Mouse (Mus musculus) CH12.LX (cell line): ENCODE data around the gene Clcnka.

ENCODE experiments used
- CTCF ChIP-seq, 2 experiments: IDR thresholded peaks in 1 of 2; conservative IDR thresholded peaks in 1 of 2; 2 replicates each; pipeline ENCODE4 v1.5.1; 2011 to 2012; ENCODE audit warnings: low read depth in 2 of 2, low read length in 2 of 2, improper control_type of control experiment in 1 of 2, inconsistent platforms in 1 of 2, mild to moderate bottlenecking in 1 of 2, moderate library complexity in 1 of 2
- E2F4 ChIP-seq: IDR thresholded peaks from 2 replicates; pipeline ENCODE4 v1.6.1; 2011; ENCODE audit warnings: low read depth, low read length, improper control_type of control experiment; ENCODE audit not compliant: insufficient replicate concordance
- EP300 ChIP-seq: IDR thresholded peaks from 2 replicates; pipeline ENCODE4 v1.6.1; 2011; ENCODE audit warnings: low read length, improper control_type of control experiment
- ETS1 ChIP-seq: conservative IDR thresholded peaks from 2 replicates; pipeline ENCODE4 v1.6.1; 2012; ENCODE audit warnings: low read depth, mild to moderate bottlenecking, inconsistent platforms, low read length, improper control_type of control experiment, moderate library complexity
- HCFC1 ChIP-seq: IDR thresholded peaks from 2 replicates; pipeline ENCODE4 v1.6.1; 2012; ENCODE audit warnings: low read depth, mild to moderate bottlenecking, inconsistent platforms, low read length, improper control_type of control experiment
- KAT2A ChIP-seq: IDR thresholded peaks from 2 replicates; pipeline ENCODE4 v1.6.1; 2012; ENCODE audit warnings: low read length, improper control_type of control experiment, inconsistent platforms; ENCODE audit not compliant: insufficient replicate concordance
- MXI1 ChIP-seq: IDR thresholded peaks from 2 replicates; pipeline ENCODE4 v1.6.1; 2011; ENCODE audit warnings: mild to moderate bottlenecking, low read depth, low read length, improper control_type of control experiment
- NELFE ChIP-seq: IDR thresholded peaks from 2 replicates; pipeline ENCODE4 v1.6.1; 2011; ENCODE audit warnings: low read depth, low read length, improper control_type of control experiment
- NRF1 ChIP-seq: IDR thresholded peaks from 2 replicates; pipeline ENCODE4 v1.6.1; 2014; ENCODE audit warnings: low read depth, mild to moderate bottlenecking, inconsistent platforms, low read length, improper control_type of control experiment, moderate library complexity
- POLR2A ChIP-seq: IDR thresholded peaks from 2 replicates; pipeline ENCODE4 v1.6.1; 2011; ENCODE audit warnings: low read depth, mild to moderate bottlenecking, improper control_type of control experiment, low read length
- POLR2AphosphoS2 ChIP-seq: IDR thresholded peaks from 2 replicates; pipeline ENCODE4 v1.6.1; 2011; ENCODE audit warnings: low read depth, low read length, improper control_type of control experiment
- TBP ChIP-seq: conservative IDR thresholded peaks from 2 replicates; pipeline ENCODE4 v1.6.1; 2011; ENCODE audit warnings: low read depth, low read length, improper control_type of control experiment
- TCF12 ChIP-seq: IDR thresholded peaks from 2 replicates; pipeline ENCODE4 v1.6.1; 2014; ENCODE audit warnings: low read depth, mild to moderate bottlenecking, inconsistent platforms, low read length, improper control_type of control experiment
- USF1 ChIP-seq: IDR thresholded peaks from 2 replicates; pipeline ENCODE4 v1.6.1; 2014; ENCODE audit warnings: low read depth, mild to moderate bottlenecking, inconsistent platforms, low read length, improper control_type of control experiment

DNA sequence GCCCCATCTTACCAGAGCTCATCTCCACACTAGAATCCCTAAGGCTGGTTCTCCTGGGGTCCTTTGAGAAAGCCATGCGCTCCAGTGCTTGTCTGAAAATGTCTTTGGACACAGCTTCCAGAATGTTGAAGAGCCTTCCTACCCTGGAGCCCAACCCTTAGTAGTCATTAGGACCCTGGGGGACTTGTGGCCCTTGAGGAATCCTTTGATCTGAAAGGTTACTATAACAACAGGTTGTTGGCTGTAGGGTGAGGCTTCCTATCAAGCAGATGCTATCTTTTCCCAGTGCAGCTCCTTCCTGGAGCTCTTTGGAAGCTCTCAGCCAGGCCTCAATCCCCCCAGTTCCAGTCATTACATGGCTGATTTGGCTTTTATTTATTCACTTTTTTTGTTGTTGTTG lies 37.5 kb upstream of the Clcnka start, which contains the start of gene Srarp:
- TF ChIP-seq KAT2A, result no peak
- TF ChIP-seq CTCF (conservative IDR thresholded peaks at IDR 0.05 in 1 of 2, IDR thresholded peaks at IDR 0.05 in 1 of 2; ENCODE audit: low read depth in 2 of 2, low read length in 2 of 2), result no peak
- no peak for TF ChIP-seq POLR2A
- TF ChIP-seq NRF1, result no peak
- TF ChIP-seq POLR2AphosphoS2, result no peak
- TF ChIP-seq EP300, result no peak
- no peak for TF ChIP-seq TBP
- TF ChIP-seq NELFE, result no peak
- TF ChIP-seq USF1, result no peak
- no peak for TF ChIP-seq HCFC1
- no peak for TF ChIP-seq ETS1
- TF ChIP-seq TCF12, result no peak
- no peak for TF ChIP-seq E2F4
- no peak for TF ChIP-seq MXI1
